Mouse (Mus musculus): ENCODE data around the gene Tbx4. TPM values are rescaled to one million over a fixed set of nuclear protein-coding genes. Genes with fewer than 3 reads are reported as not detected.

Gene Tbx4
- total and polyA plus RNA-seq, 3 experiments, result 0.55 TPM; not detected in 2

GRCm38 (mm10) chr11:85959837-85960236 lies 73.6 kb downstream of the Tbx4 start:
- TF ChIP-seq EP300 (IDR thresholded peaks at IDR 0.05; ENCODE audit: insufficient read depth, low read depth, low read length), result no peak
- TF ChIP-seq POLR2A (IDR thresholded peaks at IDR 0.05; ENCODE audit: insufficient read depth, low read depth, low read length), result no peak
- TF ChIP-seq CTCF (IDR thresholded peaks at IDR 0.05), result no peak
- Histone ChIP-seq H3K4me3 (no peak overlapping the region), H3K9ac (ENCODE audit: low read depth, low read length) (no peak overlapping the region), H3K79me2 (replicated peaks; ENCODE audit: control insufficient read depth, insufficient read depth, low read length) (no peaks in the 10 kb centered on the region), H3K4me1 (ENCODE audit: control insufficient read depth, insufficient read depth, low read length) (no peaks in the 10 kb centered on the region), H3K36me3 (ENCODE audit: control insufficient read depth, insufficient read depth, low read length) (no peaks in the 10 kb centered on the region), H3K27ac (no peak overlapping the region), H3K27me3 (ENCODE audit: control insufficient read depth, insufficient read depth, low read length) (no peaks in the 10 kb centered on the region)
- DNase-seq, result no peak
- intact Hi-C loops (cut with DNase I), result no loop called here
- WGBS, result 94% methylated on average over 5 of the region's 5 CpGs

- H3K9ac ChIP-seq (ENCODE audit: low read depth, low read length), result no peak overlapping the region
- H3K4me3 ChIP-seq, result no peak overlapping the region
- WGBS, result 67% methylated on average over 6 of the region's 6 CpGs
- TF ChIP-seq POLR2A (IDR thresholded peaks at IDR 0.05; ENCODE audit: insufficient read depth, low read depth, low read length) (no peak), EP300 (IDR thresholded peaks at IDR 0.05; ENCODE audit: insufficient read depth, low read depth, low read length) (no peak), CTCF (IDR thresholded peaks at IDR 0.05) (no peak)
- no peaks in the 10 kb centered on the region for H3K36me3 ChIP-seq (ENCODE audit: control insufficient read depth, insufficient read depth, low read length)
- H3K27ac ChIP-seq, result no peak overlapping the region
- intact Hi-C loops (cut with DNase I), result no loop called here
- H3K27me3 ChIP-seq (ENCODE audit: control insufficient read depth, insufficient read depth, low read length), result no peaks in the 10 kb centered on the region
- no peaks in the 10 kb centered on the region for H3K4me1 ChIP-seq (ENCODE audit: control insufficient read depth, insufficient read depth, low read length)
- no peak for DNase-seq
- no peaks in the 10 kb centered on the region for H3K79me2 ChIP-seq (replicated peaks; ENCODE audit: control insufficient read depth, insufficient read depth, low read length)
These were observed 74.1 kb downstream of the Tbx4 start for GRCm38 (mm10) chr11:85960273-85960672.

- 70% methylated on average over 9 of the region's 9 CpGs for WGBS
- DNase-seq, result no peak
- TF ChIP-seq CTCF (IDR thresholded peaks at IDR 0.05), result no peak
- no peak for TF ChIP-seq EP300 (IDR thresholded peaks at IDR 0.05; ENCODE audit: insufficient read depth, low read depth, low read length)
- TF ChIP-seq POLR2A (IDR thresholded peaks at IDR 0.05; ENCODE audit: insufficient read depth, low read depth, low read length), result no peak
These were observed 75.3 kb downstream of the Tbx4 start for GRCm38 (mm10) chr11:85961498-85961897.

More at GRCm38 (mm10) chr11:85961498-85961897, 75.3 kb downstream of the Tbx4 start:
- Histone ChIP-seq H3K27me3 (ENCODE audit: control insufficient read depth, insufficient read depth, low read length) (no peaks in the 10 kb centered on the region), H3K27ac (no peak overlapping the region), H3K79me2 (replicated peaks; ENCODE audit: control insufficient read depth, insufficient read depth, low read length) (no peaks in the 10 kb centered on the region), H3K4me1 (ENCODE audit: control insufficient read depth, insufficient read depth, low read length) (no peaks in the 10 kb centered on the region), H3K4me3 (no peak overlapping the region), H3K9ac (ENCODE audit: low read depth, low read length) (no peak overlapping the region), H3K36me3 (ENCODE audit: control insufficient read depth, insufficient read depth, low read length) (no peaks in the 10 kb centered on the region)
- intact Hi-C loops (cut with DNase I), result no loop called here

Other genes with a start within 250 kb of the Tbx4 start
- gene Tbx2, start 53.9 kb upstream of the Tbx4 start, total RNA-seq (2021), result 1 to 10 TPM; 5.5 to 5.7 TPM
- gene Tbx2, start 53.9 kb upstream of the Tbx4 start, polyA plus RNA-seq (2012; rRNA removed), result 6.9 and 7.5 TPM in 2 replicates
- not detected for gene Gm11444, start 36.1 kb upstream of the Tbx4 start, total RNA-seq (2021)
- gene Gm11444, start 36.1 kb upstream of the Tbx4 start, polyA plus RNA-seq (2012; rRNA removed), result not detected in 2 replicates

Data from heart, adult 2 months (tissue).